Mouse (Mus musculus): Measurements from ENCODE around the gene Tyms. TPM values are rescaled to one million over a fixed set of nuclear protein-coding genes. Genes with fewer than 3 reads are reported as not detected.

The Tyms gene
- 1 to 10 TPM; 1.8 to 5.1 TPM for total RNA-seq (2021)
- long read RNA-seq, experiment 1, partial matches to known transcripts = 0 of 2 reads
- long read RNA-seq, experiment 1, other reads (novel, unspliced or antisense) = 1 of 2 reads
- long read RNA-seq, experiment 2, partial matches to known transcripts = 0 of 1 reads
- long read RNA-seq, experiment 2, other reads (novel, unspliced or antisense) = 0 of 1 reads

DNA sequence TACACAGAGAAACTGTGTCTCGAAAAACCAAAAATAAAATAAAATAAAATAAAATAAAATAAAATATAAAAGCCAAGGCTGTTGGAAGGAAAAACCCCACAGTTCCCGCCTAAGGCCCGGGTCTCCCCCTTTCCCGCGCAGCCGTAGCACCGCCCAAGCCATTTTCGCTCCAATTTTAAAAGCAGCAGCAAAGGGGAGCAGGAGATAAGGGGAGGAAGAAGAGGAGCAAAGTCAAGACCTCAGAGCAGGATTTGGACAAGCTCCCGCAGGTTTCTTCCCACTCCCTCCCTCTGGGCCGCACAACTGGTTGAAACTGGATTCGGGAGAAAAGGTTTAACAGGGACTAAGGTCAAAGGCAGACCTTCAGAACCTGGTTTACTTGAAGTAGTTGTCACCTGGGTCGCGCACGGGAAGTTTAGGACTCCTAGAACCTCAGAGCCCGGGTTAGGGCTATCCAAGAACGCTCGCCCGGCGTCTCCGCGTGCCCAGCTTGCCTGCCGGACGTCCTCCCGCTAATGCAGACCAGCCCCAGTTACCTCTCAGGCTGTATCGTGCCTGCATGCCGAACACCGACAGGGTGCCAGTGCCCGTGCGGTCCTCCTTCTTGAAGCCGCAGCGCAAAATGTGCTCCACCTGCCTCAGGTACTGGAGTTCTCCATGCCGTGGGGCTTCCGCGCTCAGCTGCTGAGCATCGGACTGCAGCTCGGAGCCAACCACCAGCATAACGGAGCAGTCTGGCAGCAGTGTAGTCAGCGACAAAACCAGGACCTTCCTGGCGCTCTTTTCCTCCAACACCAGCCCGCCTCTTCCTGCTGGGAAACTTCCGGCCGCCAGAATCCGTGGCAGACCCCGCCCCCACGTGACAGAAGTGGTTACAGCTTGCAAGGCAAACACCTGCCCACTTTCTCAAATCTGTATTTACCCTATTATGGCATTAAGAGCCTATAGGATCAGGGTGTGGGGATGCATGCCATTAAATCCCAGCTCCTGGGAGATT is at the start of gene Tyms:
Gene Tyms (minus strand): TSS at position 793 of the 997 bp plus-strand sequence.
- DNase-seq = peak; percentile 60

DNA sequence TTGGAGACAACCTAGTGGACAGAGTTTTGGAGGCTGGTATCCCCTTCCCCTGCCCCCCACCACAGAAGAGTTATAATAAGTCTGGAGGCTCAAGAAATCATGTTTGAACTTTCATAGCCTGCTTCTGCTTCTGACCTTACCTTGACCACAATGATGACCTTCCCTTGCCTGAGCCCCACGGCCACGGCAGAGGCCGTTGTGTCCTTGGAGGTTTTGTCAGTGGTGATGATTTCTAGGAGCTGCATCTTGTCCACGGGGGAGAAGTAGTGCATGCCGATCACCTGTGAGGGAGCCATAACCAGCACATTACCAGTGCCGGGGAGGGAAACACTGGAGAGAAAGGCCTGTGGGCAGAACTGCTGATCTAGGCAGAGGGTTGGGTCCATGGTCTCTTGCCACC is 49.1 kb upstream of the Tyms start:
- DNase-seq = no peak

DNA sequence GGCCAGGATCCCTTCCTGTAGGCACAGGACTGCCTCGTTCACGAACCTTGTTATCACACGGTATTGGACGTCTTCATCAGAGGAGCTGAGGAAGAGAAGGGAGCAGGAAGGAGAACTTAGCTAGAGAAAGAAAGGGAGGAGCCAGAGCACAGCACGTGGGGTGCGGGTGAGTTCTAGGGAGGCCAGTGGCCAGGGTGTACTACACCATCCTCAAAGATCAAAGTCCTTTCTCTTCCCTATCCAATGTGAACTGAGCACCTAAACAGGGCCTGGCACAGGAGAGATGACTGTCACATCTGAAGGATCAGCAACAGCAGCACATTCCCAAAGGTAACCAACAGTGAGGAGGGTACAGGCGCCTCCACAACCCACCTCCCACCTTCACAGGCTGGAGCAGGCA is 46.7 kb upstream of the Tyms start:
- DNase-seq = no peak

DNA sequence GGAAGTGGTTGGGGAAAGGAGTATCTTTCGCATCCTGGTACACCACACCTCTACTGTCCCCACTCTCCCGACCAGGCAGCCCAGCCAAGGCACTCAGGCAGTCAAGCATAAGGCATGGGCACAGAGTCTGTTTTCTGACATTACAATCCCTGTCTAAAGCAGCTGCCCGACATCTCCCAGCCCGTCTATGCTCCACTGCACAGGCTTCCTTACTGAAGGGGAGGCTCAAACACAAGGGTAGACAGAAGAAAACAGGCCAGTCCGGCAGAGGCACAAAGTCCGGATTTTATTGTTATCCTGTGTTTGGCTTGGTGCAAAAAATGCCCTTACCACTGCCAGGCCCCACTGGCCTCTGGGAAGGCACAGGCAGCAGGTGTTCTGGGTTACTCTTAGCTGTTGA is 45.7 kb upstream of the Tyms start:
- DNase-seq = no peak

DNA sequence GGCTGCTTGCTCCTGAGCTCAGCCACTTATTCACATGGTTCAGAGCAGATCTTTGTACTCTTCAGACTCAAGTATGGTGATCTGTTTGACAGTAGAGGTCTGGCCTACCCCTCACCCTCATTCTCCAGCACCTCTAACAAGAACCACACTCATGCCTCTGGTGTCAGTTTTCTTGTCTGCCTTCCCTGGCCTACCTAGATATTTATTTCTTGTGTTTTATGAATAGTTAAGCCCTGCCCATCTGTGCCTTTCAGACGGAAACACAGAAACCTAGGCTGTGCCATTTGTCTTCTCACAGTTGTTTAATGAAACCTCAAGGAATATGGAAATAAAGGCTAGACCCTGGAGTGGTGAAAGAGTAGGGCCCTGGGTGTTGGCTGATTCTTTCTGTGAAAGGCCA is 44.6 kb upstream of the Tyms start:
- no peak for DNase-seq

DNA sequence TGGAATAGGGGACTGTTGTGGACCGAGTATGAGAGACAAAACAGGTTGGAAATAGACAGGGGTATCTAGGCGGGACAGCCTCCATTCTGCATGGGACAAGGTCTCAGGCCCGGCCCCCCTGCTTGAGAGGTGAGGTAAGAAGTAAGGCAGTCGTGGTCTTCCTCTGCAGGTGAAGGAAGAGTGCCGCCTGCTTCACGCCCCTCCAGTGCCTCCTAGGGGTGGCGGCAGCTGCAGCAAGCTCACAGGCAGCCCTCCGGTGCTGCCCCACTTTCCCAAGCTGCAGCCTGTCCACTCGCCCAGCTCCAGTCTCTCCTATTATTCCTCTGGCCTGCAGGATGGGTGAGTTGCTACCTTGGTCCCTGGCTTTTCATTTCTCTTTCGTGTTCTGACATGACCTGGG is 42.3 kb upstream of the Tyms start:
- DNase-seq = no peak

DNA sequence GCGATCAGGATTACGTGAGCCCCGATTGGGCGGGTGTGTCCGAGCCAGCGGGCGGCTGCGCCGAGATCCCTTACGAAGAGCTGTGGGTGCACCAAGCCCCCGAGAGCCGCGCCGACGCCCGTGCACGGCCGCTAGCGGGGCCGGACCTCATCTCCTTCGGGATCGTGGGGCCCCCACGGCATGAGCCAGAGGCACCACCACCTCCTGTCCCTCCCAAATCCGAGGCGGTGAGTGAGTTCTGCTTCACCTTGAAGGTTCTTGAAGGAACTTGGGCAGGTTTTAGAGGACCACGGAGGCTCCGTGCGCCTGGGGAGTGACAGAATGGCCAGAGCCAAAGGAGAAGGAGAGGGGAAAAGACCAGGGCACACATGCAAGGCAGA is 41.3 kb upstream of the Tyms start:
- no peak for DNase-seq

DNA sequence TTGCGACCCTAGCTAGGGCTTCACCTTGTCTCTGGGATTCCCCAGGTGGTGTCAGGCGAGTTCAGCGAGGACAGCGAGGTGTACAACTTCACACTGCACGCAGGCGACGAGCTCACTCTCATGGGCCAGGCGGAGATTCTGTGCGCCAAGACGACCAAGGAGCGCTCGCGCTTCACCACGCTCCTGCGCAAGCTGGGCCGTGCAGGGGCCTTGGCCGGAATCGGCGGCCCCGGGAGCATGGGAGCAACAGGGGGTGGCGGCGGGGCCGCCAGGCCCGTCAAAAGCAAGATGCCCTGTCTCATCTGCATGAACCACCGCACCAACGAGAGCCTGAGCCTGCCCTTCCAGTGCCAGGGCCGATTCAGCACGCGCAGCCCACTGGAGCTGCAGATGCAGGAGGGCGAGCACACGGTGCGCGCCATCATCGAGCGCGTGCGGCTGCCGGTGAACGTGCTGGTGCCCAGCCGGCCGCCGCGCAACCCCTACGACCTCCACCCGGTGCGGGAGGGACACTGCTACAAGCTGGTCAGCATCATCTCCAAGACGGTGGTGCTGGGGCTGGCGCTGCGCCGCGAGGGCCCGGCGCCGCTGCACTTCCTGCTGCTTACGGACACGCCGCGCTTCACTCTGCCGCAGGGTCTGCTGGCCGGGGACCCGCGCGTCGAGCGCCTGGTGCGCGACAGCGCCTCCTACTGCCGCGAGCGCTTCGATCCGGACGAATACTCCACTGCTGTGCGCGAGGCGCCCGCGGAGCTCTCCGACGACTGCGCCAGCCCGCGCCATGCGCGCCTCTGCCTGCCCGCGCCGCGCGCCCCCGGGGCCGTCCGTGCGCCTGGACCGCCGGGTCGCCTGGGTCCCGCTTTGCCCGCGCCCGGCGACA is 40.7 kb upstream of the Tyms start:
- peak; percentile 63 for DNase-seq

DNA sequence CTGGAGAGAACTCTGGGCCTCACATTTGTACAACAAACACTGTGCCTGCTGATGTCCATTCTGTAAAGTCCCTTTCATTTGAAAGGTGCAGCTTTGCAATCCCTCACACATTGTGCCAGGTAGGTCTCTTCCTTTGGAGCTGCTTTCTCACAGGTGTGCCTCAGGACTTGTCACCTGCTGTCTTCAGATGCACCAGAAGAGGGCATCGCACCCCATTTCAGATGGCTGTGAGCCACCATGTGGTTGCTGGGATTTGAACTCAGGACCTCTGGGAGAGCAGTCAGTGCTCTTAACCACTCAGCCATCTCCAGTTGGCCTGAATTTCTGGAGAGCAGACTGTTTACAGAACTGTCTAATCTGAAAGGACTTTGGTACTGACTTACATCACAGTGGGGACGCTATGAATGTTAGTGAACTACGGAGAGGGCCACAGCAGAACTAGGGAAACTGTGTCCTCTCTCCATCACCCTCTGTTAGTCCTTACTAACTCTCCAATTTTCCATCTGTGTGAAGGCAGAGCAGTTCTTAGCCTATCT is 39.2 kb upstream of the Tyms start:
- no peak for DNase-seq

DNA sequence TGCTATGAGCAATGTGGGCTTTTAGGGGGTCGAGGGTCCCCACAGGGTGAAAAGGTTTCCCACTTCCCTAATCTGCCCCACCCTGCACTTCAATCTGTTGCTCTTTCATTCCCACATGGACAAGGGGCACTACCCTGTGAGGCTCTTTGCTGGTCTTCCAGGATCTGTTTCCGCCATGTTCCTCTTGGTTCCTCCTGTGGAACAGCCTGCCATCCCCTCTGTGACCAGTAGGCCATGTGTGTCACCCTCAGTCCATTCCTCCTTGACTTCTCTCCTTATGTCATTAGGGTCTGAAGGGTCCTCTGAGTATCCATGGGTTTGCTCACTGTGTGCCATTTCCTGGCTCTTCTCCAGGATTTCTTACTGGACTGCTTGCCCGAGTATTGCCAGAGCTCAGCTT is 38.4 kb upstream of the Tyms start:
- no peak for DNase-seq

DNA sequence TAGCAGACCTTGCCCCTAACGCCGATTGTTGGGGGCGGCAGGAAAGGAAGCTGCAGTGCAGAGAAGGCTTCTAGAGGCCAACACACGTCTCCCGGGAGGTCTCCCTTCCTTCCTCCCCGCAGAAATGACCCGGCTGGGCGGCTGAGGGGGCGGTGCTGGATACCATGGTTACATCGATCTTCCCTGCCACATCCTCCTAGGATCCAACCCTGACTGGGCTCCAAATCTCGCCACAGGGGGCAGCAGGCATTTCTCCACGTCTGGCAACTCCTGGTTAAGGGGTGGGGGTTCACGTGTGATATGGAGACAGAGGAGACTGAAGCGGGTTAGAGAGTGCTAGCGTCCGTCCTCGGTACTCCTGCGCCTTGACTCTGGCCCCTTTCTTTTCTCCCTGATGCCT is 37.7 kb upstream of the Tyms start:
- no peak for DNase-seq

DNA sequence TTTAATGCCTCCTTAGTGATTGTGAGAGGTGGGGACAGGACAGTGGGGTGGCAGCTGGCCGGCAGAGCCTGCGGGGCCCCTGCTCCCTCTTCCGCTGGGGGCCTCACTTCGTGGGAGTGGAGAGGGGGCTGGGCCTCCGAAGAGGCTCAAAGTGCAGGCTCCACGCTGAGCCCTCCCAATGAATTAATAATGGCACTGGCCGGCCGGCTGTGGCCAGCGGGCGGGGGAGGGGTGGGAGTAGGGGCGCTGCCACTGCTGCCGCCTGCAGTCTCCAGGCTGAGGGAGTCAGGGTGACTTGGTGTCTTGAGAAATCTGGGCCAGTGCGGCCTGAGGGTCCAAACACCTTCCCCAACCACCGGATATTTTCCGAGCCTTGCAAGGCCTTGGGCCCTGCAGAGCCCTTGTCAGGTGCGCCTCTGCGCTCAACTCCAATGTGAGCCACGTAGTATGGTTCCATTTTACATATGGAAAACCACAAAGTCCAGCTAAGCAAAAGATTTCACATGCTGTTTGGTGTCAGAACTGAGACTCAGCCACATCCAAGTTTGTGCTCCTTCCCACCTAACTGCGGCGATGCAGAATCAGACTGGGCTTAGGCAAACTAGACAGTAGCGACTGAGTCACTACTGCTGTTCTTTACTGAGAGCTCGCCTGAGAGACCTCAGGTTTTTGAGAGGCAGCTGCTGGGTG is 37.1 kb upstream of the Tyms start:
- DNase-seq = no peak

DNA sequence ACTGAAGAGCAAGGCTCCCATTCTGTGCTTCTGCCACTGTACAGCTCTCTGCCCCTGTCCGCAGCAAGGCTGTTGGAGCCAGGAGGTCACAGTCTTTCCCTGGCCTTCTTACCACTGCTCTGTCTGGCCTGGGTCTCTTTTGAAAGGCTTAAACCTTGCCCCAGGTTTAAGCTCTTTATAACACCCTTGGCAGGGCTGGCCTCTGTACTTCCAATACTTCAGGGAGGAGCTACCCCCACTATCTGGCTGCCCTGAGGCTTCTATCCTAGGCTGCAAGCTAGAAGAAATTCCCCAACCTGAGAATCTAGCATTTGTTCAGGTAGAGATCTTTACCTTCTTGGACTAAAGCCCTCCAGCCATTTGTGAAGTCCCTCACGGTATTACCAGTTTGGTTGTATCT is 36.5 kb upstream of the Tyms start:
- no peak for DNase-seq

DNA sequence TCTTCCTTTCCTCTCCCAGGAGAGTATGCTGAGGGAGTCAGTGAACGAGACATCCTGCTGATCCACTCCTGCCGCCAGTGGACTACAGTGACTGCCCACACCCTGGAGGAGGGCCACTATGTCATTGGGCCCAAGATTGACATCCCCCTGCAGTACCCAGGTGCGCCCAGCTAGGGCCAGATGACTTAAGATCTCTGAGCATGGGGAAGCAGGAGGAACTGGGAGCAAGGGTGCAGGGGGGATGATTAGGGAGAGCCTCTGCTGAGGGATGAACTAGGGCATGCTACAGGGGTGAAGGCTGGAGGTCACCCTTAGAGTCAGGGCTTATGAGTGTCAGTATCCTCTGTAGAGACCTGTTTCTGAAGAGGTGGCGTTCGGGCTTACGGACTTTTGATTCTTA is 34.8 kb upstream of the Tyms start:
- DNase-seq = no peak

DNA sequence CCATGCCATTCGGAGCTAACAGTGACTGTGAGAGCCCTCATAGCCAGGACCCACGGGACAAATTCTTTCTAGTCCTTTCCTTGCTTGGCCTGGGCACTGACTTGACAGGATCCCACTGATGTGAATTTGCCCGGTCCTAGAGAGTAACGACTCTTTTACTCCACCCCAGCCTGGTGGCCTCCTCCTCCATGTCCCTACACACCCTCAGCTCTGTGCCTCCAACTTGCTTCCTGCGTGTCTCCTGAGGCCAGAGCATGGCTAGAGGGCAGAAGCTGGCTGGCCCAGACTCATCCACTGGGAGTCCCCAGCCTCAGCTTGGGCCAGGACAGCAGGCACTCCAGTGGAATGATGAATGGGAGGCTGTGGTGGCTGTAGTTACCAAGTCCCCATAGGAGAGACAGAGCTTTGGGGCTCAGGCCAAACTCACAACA is 34.2 kb upstream of the Tyms start:
- no peak for DNase-seq

DNA sequence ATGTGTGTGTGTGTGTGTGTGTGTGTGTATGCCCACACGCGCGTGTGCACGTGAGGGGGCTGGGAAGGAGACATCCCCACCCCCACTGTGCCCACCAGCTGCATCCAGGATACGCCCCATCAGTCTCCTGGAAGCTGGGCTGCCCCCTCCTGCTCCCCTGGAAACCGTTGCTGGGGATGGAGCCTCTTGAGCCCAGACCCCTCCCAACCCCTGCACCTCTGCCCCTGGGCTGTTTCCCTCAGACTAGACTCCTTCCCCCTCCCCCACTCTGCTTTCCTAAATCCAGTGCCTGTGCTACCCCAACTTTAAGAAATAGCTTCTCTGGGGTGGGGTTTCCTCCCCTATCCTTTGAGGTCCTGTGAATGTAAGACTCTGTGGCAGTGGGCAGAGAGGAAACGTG is 33.8 kb upstream of the Tyms start:
- DNase-seq = no peak

DNA sequence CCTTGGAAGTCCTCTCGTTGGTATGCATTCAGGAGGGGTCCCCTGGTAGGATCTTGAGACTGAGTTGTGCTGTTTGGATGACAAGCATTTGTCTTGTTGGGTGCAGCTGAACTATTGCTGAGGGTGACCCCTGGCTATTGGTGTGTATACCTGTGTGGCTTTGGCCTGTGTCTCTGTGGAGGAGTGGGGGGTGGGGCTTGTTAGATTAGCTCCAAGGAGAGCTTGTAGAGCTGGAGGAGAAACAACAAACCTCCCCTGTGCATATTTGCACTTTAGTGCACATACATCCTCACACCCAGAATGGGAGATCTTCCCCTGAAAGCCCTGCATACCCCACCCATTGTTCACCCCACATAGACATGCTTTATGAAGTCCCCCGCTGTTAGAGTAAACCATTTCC is 33.3 kb upstream of the Tyms start:
- DNase-seq = no peak

DNA sequence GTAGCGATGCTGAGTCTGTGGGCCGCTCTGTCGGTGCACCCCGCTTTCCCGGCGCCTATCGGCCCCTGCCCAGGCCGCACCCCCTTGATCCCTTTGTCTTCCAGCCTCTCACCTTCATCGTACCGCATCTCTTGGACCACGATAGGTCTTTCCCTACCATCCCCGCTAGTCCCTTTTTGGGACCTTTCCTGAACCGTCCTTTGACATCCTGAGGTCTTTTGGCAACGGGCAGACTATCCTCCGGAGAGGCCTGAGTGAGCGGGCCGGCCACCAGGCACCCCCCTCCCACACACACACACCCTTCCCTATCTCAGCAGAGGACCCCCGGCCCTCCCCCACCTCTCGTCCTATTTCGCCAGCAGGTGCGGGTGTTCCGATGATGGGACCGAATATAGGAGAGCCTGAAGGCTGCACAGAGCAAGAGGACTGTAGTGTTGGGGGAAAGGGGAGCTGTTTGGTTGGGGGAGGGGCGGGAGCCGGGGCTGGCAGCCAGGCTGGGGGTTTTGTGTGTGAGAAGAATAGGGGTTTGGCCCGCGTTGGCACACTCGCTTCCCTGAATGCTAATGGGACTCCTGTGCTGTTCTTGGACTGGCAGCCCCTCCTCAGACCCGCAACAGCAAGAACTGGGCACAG is 32.4 kb upstream of the Tyms start, which contains the start of gene 3110082J24Rik:
Gene 3110082J24Rik (minus strand): TSS at position 419 of the 633 bp plus-strand sequence.
- DNase-seq = no peak

DNA sequence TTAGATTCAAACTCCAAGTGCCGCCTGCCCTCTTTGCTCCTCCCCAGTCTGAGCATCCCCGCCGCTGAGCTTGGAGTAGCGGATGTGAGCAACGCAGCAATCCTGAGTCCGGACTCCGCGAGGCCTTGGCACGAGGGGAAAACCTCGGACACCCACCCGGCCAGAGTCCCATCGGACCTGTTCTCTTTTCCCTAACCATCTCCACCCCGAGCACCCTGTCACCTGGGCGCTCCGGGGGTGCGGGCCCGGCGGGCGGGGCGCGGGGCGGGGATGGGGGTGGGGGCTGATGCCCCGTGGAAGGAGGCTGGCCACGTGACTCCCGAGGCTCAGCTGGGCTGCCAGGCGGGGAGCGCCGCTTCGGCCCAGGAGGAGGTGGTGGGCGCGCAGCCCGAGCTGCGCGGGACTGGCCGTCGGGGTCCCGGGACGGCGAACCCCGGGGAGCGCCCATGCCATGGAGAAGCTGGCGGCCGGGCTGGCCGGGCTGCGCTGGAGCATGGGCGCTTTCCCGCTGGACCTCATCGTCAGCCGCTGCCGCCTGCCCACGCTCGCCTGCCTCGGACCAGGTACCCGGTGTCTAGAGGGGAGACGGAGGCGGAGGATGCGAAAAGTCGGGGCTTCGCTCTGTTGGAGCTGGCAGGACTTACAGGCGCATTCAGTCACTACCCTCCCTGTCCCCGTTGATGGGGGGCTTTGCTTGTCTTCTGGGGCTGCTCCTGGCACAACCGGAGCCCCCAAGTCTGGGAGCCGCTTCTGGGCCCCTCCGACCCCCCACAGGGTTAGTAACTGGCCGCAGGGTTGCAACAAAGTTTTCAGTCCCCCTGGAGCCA is 31.6 kb upstream of the Tyms start, which contains the start of gene Garem2:
Gene Garem2 (plus strand): TSS at position 321 of the 827 bp plus-strand sequence.
- DNase-seq = no peak

DNA sequence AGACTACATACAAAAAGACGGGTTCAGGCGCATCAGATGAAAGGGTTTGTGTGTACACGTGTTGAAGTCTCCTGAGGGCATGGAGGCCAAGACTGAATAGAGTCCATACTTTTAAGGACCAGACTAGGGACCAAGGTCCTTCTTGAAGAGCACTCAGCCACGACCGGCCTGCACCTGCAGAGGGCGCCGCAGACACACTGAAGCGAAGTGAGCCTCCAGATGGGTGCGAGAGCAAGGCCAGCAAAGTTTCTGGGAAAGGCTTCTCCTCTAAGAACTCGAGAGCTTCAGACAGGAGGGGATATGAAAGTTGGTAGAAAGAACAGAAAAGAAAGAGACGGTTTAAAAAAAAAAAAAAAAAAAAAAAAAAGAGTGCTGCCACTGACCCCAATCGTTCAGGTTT is 30.9 kb upstream of the Tyms start:
- no peak for DNase-seq
